Mouse (Mus musculus) lung, embryonic 16.5 days (tissue): Measurements from ENCODE around the gene Fmnl2. TPM values are rescaled to one million over a fixed set of nuclear protein-coding genes. Genes with fewer than 3 reads are reported as not detected.
A peak's percentile ranks its signal among the peaks of the same experiment; 100 is the strongest.

Source experiments
- ATAC-seq: fragments of 200-750 bp; cut with Nextera tagmentation; 2 replicates; pipeline ENCODE4 v1.8.0; 2017; ENCODE audit warnings: low read depth, mild to moderate bottlenecking, moderate library complexity
- H3K27ac ChIP-seq: fragments of 300-500 bp; sonication (generic); 2 replicates; pipeline ENCODE4 v1.5.1; 2014; ENCODE audit warnings: mild to moderate bottlenecking, control low read depth, low read length
- H3K27me3 ChIP-seq: fragments of 300-500 bp; sonication (generic); 2 replicates; pipeline ENCODE4 v1.6.1; 2014; ENCODE audit warnings: low read depth, low read length, mixed read lengths; ENCODE audit not compliant: control insufficient read depth, insufficient read depth
- H3K36me3 ChIP-seq: fragments of 300-500 bp; sonication (generic); 2 replicates; pipeline ENCODE4 v1.6.1; 2014; ENCODE audit warnings: low read length; ENCODE audit not compliant: control insufficient read depth, insufficient read depth
- H3K4me1 ChIP-seq: fragments of 300-500 bp; sonication (generic); replicated peaks from 2 replicates; pipeline ENCODE4 v1.6.1; 2014; ENCODE audit warnings: low read length, mixed read lengths; ENCODE audit not compliant: control insufficient read depth, insufficient read depth
- H3K4me2 ChIP-seq: fragments of 300-500 bp; sonication (generic); 2 replicates; pipeline ENCODE4 v1.6.1; 2014; ENCODE audit warnings: low read depth, low read length, control low read depth
- H3K4me3 ChIP-seq: fragments of 300-500 bp; sonication (generic); 2 replicates; pipeline ENCODE4 v1.5.1; 2014; ENCODE audit warnings: mild to moderate bottlenecking, low read length, control low read depth
- H3K9ac ChIP-seq: fragments of 300-500 bp; sonication (generic); 2 replicates; pipeline ENCODE4 v1.6.1; 2014; ENCODE audit warnings: low read length, control low read depth
- H3K9me3 ChIP-seq: fragments of 300-500 bp; sonication (generic); 2 replicates; pipeline ENCODE4 v1.6.1; 2016; ENCODE audit warnings: low read length; ENCODE audit not compliant: control insufficient read depth
- WGBS: fragments of 180-500 bp; shearing (Covaris S2); extraction: QIAGEN DNeasy Blood & Tissue Kit; methylation state at CpG from one replicate; pipeline ENCODE4 v1.1.7; 2014; 5-methylcytosine and 5-hydroxymethylcytosine counted together
- polyA plus RNA-seq: library from polyadenylated mRNA; unstranded; fragments of >200 nt; fragmentation: Nextera tagmentation; extraction: Ambion mirVana; gene quantifications from 2 replicates; pipeline ENCODE4 v1.2.1, GENCODE M21; 2015

The Fmnl2 gene
- polyA plus RNA-seq, 1 experiment from 2014 or later: 2.4 TPM

DNA sequence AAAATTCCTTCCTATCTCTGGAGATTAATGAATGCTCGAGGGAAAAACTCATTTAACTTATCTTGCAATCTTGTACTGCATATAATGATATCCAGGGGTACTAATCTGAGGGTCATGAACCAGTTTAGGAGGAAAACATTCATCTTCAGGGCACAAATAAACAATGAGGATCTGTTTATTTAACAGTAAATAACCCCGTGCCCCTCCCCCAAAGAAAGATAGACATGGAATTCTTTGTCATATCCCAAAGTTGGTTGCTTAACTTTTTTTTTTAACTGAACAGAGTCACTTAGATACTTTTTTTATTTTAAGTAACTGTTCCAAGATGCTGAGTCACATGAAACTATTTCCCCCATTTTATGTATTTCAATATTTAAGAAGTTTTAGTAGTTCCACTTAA is 155.4 kb downstream of the Fmnl2 start:
- 28% methylated on average over 2 of the region's 2 CpGs for WGBS
- Histone ChIP-seq H3K9me3 (no peaks in the 10 kb centered on the region), H3K9ac (no peak overlapping the region), H3K27ac (no peak overlapping the region), H3K4me3 (no peak overlapping the region), H3K36me3 (no peaks in the 10 kb centered on the region), H3K4me2 (no peak overlapping the region), H3K4me1 (peaks cover 9% of the 10 kb centered on the region), H3K27me3 (no peaks in the 10 kb centered on the region)
- ATAC-seq: no peak

DNA sequence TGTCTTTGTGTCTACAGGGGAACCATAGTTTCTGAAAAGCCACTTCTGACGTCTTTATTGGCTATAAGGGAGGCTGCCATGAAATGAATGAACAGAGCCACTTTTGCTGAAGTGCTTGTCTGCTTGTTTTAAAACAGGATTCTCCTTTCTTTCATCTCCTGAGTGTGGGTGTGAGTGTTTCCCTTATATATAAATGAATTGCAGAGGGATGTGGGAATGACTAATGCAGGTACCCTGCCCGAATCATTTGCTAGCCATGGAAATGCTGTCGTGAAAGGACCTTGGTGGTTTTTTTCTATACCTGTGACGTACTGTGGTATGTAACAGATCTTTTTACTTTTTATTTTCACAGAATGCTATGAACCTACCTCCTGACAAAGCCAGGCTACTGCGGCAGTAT is 156.8 kb downstream of the Fmnl2 start:
- WGBS: 48% methylated on average over 5 of the region's 5 CpGs
- ATAC-seq: no peak
- Histone ChIP-seq H3K4me3 (no peak overlapping the region), H3K9ac (no peak overlapping the region), H3K36me3 (no peaks in the 10 kb centered on the region), H3K4me2 (no peak overlapping the region), H3K27ac (no peak overlapping the region), H3K9me3 (no peaks in the 10 kb centered on the region), H3K4me1 (peaks cover 9% of the 10 kb centered on the region), H3K27me3 (no peaks in the 10 kb centered on the region)

- no peaks in the 10 kb centered on the region for H3K27me3 ChIP-seq
These were observed 165.3 kb downstream of the Fmnl2 start for GRCm38 (mm10) chr2:53022982-53023381.

GRCm38 (mm10) chr2:53026056-53026769 is 168.6 kb downstream of the Fmnl2 start:
- Histone ChIP-seq H3K9ac (no peak overlapping the region), H3K9me3 (no peaks in the 10 kb centered on the region), H3K4me3 (no peak overlapping the region), H3K27ac (peak overlapping the region; percentile 20), H3K36me3 (no peaks in the 10 kb centered on the region), H3K27me3 (no peaks in the 10 kb centered on the region), H3K4me1 (peaks cover 18% of the 10 kb centered on the region), H3K4me2 (no peak overlapping the region)
- WGBS: 38% methylated on average over 5 of the region's 5 CpGs
- peak; percentile 71 for ATAC-seq

More at GRCm38 (mm10) chr2:53022982-53023381, 165.3 kb downstream of the Fmnl2 start:
- ATAC-seq: no peak
- Histone ChIP-seq H3K9ac (no peak overlapping the region), H3K4me1 (0 out of 2 replicates have a peak, but pooled peaks cover 5% of the 10 kb centered on the region), H3K4me3 (no peak overlapping the region), H3K9me3 (no peaks in the 10 kb centered on the region), H3K36me3 (no peaks in the 10 kb centered on the region), H3K4me2 (no peak overlapping the region), H3K27ac (no peak overlapping the region)
- WGBS: 99% methylated on average over 3 of the region's 3 CpGs

GRCm38 (mm10) chr2:53028868-53029267 is 171.2 kb downstream of the Fmnl2 start:
- Histone ChIP-seq H3K4me2 (no peak overlapping the region), H3K27me3 (no peaks in the 10 kb centered on the region), H3K9ac (no peak overlapping the region), H3K36me3 (no peaks in the 10 kb centered on the region), H3K4me1 (peaks cover 18% of the 10 kb centered on the region), H3K9me3 (no peaks in the 10 kb centered on the region), H3K4me3 (no peak overlapping the region), H3K27ac (no peak overlapping the region)
- WGBS: 90% methylated on average over 1 of the region's 1 CpGs
- ATAC-seq: no peak

GRCm38 (mm10) chr2:53029716-53030431 is 172.2 kb downstream of the Fmnl2 start:
- peak overlapping the region; percentile 84 for H3K27ac ChIP-seq

DNA sequence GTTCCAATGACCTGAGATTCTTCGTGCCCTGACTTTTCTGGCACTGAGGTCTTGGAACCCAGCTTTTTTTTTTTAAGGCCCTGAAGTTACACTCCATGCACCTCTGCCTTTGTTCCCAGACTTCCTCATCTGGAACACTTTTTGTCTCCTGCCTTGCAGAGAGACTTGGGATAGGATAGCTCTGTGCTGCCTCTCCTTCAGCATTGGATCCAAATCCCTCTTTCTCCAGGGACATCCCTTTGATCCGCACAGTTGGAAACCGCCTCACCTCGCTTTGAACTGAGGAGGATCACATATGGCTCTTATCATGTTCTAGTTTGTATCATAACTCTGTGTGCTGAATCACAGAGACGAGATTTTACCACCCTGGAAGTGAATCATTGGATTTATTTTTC is 172.8 kb downstream of the Fmnl2 start:
- Histone ChIP-seq H3K4me2 (peak overlapping the region; percentile 26; the same call in 1 of the 2 replicates), H3K4me1 (peaks cover 18% of the 10 kb centered on the region), H3K9me3 (no peaks in the 10 kb centered on the region), H3K36me3 (no peaks in the 10 kb centered on the region), H3K27ac (peak overlapping the region; percentile 84), H3K4me3 (no peak overlapping the region), H3K9ac (peak overlapping the region; percentile 42; the same call in 1 of the 2 replicates), H3K27me3 (no peaks in the 10 kb centered on the region)
- WGBS: 54% methylated on average over 5 of the region's 5 CpGs
- peak; percentile 13; the same call in 1 of the 2 replicates for ATAC-seq

More at GRCm38 (mm10) chr2:53029716-53030431, 172.2 kb downstream of the Fmnl2 start:
- peak; percentile 89 for ATAC-seq
- Histone ChIP-seq H3K9me3 (no peaks in the 10 kb centered on the region), H3K4me1 (peaks cover 18% of the 10 kb centered on the region), H3K36me3 (no peaks in the 10 kb centered on the region), H3K4me3 (no peak overlapping the region), H3K9ac (peak overlapping the region; percentile 42; the same call in 1 of the 2 replicates), H3K27me3 (no peaks in the 10 kb centered on the region), H3K4me2 (peak overlapping the region; percentile 26; the same call in 1 of the 2 replicates)
- whole genome bisulfite sequencing: 41% methylated on average over 7 of the region's 7 CpGs

DNA sequence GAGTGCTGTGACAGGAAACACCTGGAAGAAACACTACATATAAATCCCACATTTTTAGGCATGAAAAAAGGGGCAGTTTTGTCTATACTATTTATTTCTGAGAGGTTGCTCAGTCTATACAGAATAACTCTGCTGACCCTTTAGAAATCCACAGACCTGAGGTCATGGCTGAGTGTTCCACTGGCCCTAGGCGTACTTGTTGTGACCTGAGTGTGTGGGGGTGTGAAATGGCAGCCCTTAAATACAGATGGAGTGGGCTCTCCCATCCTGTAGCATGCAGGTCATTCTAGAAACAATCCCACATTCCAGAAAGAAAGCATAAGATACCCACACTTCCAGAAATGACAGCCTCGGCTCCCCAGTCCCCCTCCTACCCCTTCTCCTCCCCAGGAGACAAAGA is 180.6 kb downstream of the Fmnl2 start:
- Histone ChIP-seq H3K9me3 (no peaks in the 10 kb centered on the region), H3K9ac (no peak overlapping the region), H3K4me1 (no peaks in the 10 kb centered on the region), H3K4me3 (no peak overlapping the region), H3K36me3 (no peaks in the 10 kb centered on the region), H3K4me2 (no peak overlapping the region), H3K27ac (no peak overlapping the region), H3K27me3 (no peaks in the 10 kb centered on the region)
- 55% methylated on average over 2 of the region's 2 CpGs for WGBS
- no peak for ATAC-seq

DNA sequence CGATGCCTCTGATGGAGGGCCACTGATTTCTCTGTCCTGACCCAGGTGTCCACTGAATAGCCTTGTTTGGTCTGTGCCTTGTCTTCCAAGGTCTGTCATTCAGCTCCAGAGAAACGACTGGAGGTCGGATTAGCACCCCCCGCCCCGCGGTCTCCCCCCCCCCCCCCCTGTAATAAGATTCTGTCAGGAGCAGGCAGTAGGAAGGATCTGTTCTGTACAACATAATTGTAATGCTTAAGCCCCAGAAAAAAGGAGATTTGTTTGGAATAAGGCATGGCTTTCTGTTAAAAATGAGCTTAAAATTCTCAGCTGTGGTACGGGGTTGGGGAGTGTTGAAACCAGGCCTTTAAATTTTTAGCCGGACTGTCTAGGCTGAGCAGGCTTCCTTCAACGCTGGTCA is 181.1 kb downstream of the Fmnl2 start:
- 47% methylated on average over 9 of the region's 9 CpGs for WGBS
- Histone ChIP-seq H3K9ac (no peak overlapping the region), H3K27me3 (no peaks in the 10 kb centered on the region), H3K4me2 (no peak overlapping the region), H3K27ac (no peak overlapping the region), H3K9me3 (no peaks in the 10 kb centered on the region), H3K4me1 (no peaks in the 10 kb centered on the region), H3K36me3 (no peaks in the 10 kb centered on the region), H3K4me3 (no peak overlapping the region)
- ATAC-seq: no peak
